Mouse (Mus musculus) E14TG2a.4 (cell line): ENCODE data around the gene Rftn1.

Experiments used
- H3K27me3 ChIP-seq: 2 replicates; pipeline ENCODE4 v1.6.1; 2014; ENCODE audit warnings: low read length, control low read depth; ENCODE audit not compliant: insufficient read depth
- H3K36me3 ChIP-seq: 2 replicates; pipeline ENCODE4 v1.6.1; 2014; ENCODE audit warnings: low read length, control low read depth; ENCODE audit not compliant: insufficient read depth
- H3K4me1 ChIP-seq: replicated peaks from 2 replicates; pipeline ENCODE4 v1.6.1; 2014; ENCODE audit warnings: low read depth, low read length, control low read depth
- H3K4me3 ChIP-seq: replicated peaks from 2 replicates; pipeline ENCODE4 v1.5.1; 2014; ENCODE audit warnings: mild to moderate bottlenecking, low read length
- H3K9me3 ChIP-seq: 2 replicates; pipeline ENCODE4 v1.6.1; 2014; ENCODE audit warnings: low read length, control low read depth
- CTCF ChIP-seq: conservative IDR thresholded peaks from 2 replicates; pipeline ENCODE4 v1.5.1; 2014; ENCODE audit warnings: low read length
- NANOG ChIP-seq: IDR thresholded peaks from 2 replicates; pipeline ENCODE4 v1.6.1; 2014; ENCODE audit warnings: borderline replicate concordance, low read length, mixed read lengths
- POU5F1 ChIP-seq: IDR thresholded peaks from 2 replicates; pipeline ENCODE4 v1.6.1; 2014; ENCODE audit warnings: low read length, borderline replicate concordance

The Rftn1 gene

DNA sequence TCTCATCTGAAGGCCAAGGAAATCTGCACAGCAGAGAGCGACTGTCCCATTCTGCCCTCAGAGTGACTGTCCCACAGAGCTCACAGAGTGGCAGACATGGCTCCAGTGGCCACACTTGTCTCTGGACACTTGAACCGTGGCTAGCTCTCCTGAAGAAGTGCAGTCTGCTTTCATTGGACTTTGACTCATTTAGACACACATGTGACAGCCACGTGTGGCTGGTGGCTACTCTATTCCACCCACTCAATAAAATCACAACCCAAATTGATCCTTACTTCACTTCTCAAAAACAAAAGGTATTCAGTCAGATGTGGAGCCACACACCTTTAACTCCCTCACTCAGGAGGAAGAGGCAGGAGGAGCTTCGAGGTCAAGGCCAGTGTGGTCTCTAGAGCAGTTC lies 5.4 kb downstream of the Rftn1 start:
- peaks cover 5% of the 10 kb centered on the region for H3K4me1 ChIP-seq
- TF ChIP-seq POU5F1 (no peak), CTCF (no peak), NANOG (no peak)
- H3K36me3 ChIP-seq, result no peaks in the 10 kb centered on the region
- H3K27me3 ChIP-seq, result peaks cover 32% of the 10 kb centered on the region
- no peak overlapping the region for H3K4me3 ChIP-seq
- no peaks in the 10 kb centered on the region for H3K9me3 ChIP-seq

DNA sequence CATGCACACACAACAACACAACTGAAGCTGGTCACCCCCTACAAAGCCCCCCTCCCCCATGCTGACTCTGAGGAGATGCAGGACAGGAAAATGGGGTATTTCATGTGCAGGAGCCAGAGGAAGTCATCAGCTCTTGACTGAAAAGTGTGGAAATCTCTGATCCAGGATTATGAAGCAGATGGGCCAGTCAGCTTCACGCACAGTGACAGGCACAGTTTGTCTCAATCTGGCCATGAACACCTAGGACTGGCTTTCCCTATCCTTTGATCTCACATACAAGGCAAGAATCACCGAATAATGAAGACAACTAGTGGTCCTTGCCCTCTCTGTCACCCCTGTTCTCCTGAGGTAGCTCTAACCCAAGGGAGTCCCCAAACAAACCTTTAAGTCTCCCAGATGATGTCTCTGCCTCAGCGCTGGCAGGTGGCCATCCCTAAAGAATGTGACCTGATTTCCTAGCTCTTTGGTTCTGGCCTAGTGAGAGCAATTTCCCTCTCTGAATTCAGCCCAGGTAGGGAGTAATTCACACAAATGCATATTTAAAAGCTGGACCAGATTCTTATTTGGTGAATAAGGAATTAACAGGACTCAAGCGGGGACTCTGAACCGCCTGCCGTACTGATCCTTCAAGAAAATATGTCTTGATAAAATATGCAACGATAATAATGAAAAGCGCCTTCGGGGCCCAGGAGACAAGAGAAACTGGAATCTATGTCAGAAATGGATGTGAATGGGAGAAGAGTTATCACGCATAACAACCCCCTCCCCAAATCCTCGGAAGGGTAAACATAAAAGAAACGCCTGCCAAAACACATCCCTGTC lies 6.0 kb downstream of the Rftn1 start:
- TF ChIP-seq POU5F1, result no peak
- no peak for TF ChIP-seq NANOG
- no peak for TF ChIP-seq CTCF
- no peak overlapping the region for H3K4me3 ChIP-seq
- peaks cover 26% of the 10 kb centered on the region for H3K27me3 ChIP-seq
- H3K9me3 ChIP-seq, result no peaks in the 10 kb centered on the region
- H3K36me3 ChIP-seq, result no peaks in the 10 kb centered on the region
- peaks cover under 1% of the 10 kb centered on the region for H3K4me1 ChIP-seq

DNA sequence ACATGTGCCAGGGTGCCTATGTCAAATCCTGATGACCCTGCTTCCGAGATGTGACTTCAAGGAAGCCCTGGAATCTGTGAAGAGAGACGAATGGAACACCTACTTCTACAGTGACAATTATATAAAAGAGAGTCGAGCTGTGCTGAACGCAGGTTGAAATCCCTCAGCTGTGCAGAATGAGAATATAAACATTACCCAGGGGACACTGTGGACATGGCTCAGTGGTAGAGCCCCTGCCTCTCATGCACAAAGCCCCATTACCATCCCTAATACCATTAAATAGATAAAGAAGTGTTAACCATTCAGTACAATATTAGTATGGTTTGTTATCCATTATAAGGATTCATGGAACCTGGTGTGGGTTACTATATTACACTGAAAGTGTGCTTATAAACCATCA lies 7.2 kb downstream of the Rftn1 start:
- TF ChIP-seq CTCF, result no peak
- no peak for TF ChIP-seq POU5F1
- TF ChIP-seq NANOG, result no peak
- H3K4me3 ChIP-seq, result no peak overlapping the region
- H3K36me3 ChIP-seq, result no peaks in the 10 kb centered on the region
- peaks cover 14% of the 10 kb centered on the region; the same call in 1 of the 2 replicates for H3K27me3 ChIP-seq
- no peaks in the 10 kb centered on the region for H3K4me1 ChIP-seq
- H3K9me3 ChIP-seq, result no peaks in the 10 kb centered on the region

DNA sequence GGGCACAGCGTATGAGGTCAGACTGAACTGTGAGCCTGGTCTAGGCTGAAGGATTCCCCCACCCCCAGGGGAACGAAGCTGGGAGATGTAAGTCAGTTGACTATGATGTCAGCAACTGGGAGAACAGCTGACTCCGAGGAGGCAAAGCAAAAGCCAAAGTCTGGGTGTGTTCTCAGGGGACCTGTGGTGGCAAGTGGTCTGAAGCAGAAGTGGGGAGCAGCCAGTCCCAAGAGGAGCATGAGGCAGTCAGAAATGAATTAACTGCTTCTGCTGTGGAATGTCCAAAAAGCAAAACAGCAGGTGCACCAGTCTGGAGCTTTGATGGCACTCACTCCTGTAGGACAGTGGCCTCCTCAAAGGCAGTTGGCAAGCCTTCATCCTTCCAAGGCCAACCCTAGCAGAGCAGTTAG lies 7.9 kb downstream of the Rftn1 start:
- H3K36me3 ChIP-seq, result no peaks in the 10 kb centered on the region
- H3K4me3 ChIP-seq, result no peak overlapping the region
- peaks cover 13% of the 10 kb centered on the region; the same call in 1 of the 2 replicates for H3K27me3 ChIP-seq
- no peaks in the 10 kb centered on the region; the same call in 1 of the 2 replicates for H3K9me3 ChIP-seq
- TF ChIP-seq POU5F1 (no peak), NANOG (no peak), CTCF (no peak)
- H3K4me1 ChIP-seq, result no peaks in the 10 kb centered on the region

DNA sequence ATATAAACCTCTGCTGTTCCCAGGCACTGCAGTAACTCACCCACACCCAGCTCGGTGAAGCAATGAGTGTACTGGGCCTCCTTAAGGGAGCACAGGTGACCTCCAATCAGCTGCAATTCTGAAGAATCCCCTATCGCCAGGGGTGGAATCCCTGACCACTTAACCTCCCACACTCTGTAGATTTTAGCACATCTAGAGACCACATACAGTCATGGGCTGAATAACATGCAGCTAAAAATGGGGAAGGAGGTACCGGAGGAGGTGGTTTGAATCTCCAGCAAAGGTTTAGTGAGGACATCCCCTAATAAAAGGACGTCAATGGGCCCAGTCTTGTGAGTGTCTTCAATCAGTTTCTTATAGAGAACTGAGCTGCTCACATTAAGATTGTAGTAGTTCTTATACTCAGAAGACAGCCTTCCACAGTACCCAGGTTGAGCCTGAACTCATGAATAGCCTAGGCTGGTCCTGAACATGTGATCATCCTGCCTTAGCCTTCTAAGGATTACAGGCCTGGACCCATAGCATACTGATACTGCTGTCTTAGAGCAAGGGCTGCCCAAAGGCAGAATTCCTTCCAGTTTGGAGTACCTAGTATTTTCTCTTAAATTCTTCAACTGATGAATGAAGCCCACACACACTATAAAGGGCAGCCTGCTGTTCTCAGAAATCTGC lies 9.4 kb downstream of the Rftn1 start:
- TF ChIP-seq NANOG (no peak), CTCF (no peak), POU5F1 (no peak)
- Histone ChIP-seq H3K4me1 (no peaks in the 10 kb centered on the region), H3K4me3 (no peak overlapping the region), H3K36me3 (no peaks in the 10 kb centered on the region), H3K27me3 (peaks cover 13% of the 10 kb centered on the region; the same call in 1 of the 2 replicates), H3K9me3 (no peaks in the 10 kb centered on the region; the same call in 1 of the 2 replicates)

DNA sequence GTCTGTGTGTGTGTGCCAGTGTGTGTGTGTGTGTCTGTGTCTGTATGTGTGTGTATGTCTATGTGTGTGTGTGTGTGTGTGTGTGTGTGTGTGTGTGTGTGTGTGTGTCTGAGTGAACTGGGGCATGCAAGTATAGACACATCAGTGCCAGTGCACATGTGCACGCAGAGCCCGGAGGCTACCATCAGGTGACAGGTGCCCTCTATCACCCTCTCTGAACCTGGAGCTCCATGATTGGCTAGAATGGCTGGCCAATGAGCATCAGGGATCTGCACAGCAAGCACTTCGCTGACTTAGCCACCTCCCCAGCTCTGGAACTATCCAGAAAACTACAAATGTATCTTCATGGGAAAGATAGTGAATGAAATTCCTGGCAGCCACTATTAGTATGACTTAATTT lies 16.7 kb downstream of the Rftn1 start:
- no peaks in the 10 kb centered on the region for H3K36me3 ChIP-seq
- H3K27me3 ChIP-seq, result peaks cover 9% of the 10 kb centered on the region; the same call in 1 of the 2 replicates
- H3K4me3 ChIP-seq, result no peak overlapping the region
- H3K9me3 ChIP-seq, result peaks cover 18% of the 10 kb centered on the region
- H3K4me1 ChIP-seq, result no peaks in the 10 kb centered on the region
- TF ChIP-seq POU5F1 (no peak), CTCF (no peak), NANOG (no peak)

DNA sequence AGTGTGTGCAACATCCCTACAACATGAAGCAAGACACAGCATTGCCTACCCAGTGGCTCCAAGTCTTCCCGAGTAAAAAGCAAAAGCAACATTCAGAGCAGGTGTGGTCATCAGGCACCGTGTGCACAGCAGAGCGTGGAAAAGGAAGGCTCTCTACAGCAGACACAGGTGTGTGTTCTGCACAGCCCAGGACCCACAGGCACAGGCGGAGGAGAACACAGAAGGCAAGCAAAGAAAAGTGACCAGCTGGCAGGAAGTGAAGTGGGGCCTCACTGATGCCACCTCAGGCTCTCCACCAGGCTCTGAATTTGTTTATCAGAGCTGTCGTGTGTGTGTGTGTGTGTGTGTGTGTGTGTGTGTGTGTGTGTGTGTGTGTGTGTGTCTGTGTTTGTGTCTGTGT lies 17.1 kb downstream of the Rftn1 start:
- H3K4me1 ChIP-seq, result no peaks in the 10 kb centered on the region
- H3K9me3 ChIP-seq, result peaks cover 18% of the 10 kb centered on the region
- no peaks in the 10 kb centered on the region for H3K36me3 ChIP-seq
- H3K27me3 ChIP-seq, result peaks cover 9% of the 10 kb centered on the region; the same call in 1 of the 2 replicates
- TF ChIP-seq NANOG, result no peak
- TF ChIP-seq POU5F1, result no peak
- no peak for TF ChIP-seq CTCF
- H3K4me3 ChIP-seq, result no peak overlapping the region

DNA sequence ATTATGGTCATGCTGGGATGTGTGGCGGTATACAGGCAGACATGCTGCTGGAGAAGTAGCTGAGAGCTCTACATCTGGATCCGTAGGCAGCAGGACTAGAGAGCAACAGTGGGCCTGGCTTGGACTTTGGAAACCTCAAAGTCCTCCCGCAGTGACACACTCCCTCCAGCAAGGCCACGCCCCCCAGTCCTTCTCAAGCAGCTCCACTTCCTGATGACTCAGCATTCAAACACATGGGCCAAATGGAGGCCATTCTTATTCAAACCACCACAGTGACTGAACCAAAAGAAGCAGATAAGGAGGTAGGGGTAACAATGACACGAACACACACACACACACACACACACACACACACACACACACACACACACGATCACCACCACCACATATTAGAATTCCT lies 17.7 kb downstream of the Rftn1 start:
- no peak for TF ChIP-seq CTCF
- no peak for TF ChIP-seq NANOG
- no peak for TF ChIP-seq POU5F1
- Histone ChIP-seq H3K27me3 (peaks cover 9% of the 10 kb centered on the region; the same call in 1 of the 2 replicates), H3K36me3 (no peaks in the 10 kb centered on the region), H3K4me3 (no peak overlapping the region), H3K4me1 (no peaks in the 10 kb centered on the region), H3K9me3 (peaks cover 18% of the 10 kb centered on the region)
